Mouse (Mus musculus) T-helper 1 cell (primary cell): ENCODE results near the gene Gm10282.

ENCODE experiments used
- in situ Hi-C: fragments of 300-600 bp; cut with MboI, MseI; formaldehyde crosslinking; loops from one replicate; pipeline ENCODE4 v1.15.1; 2025; ENCODE audit warnings: high pct_unique_total_duplicates

The Gm10282 gene

DNA sequence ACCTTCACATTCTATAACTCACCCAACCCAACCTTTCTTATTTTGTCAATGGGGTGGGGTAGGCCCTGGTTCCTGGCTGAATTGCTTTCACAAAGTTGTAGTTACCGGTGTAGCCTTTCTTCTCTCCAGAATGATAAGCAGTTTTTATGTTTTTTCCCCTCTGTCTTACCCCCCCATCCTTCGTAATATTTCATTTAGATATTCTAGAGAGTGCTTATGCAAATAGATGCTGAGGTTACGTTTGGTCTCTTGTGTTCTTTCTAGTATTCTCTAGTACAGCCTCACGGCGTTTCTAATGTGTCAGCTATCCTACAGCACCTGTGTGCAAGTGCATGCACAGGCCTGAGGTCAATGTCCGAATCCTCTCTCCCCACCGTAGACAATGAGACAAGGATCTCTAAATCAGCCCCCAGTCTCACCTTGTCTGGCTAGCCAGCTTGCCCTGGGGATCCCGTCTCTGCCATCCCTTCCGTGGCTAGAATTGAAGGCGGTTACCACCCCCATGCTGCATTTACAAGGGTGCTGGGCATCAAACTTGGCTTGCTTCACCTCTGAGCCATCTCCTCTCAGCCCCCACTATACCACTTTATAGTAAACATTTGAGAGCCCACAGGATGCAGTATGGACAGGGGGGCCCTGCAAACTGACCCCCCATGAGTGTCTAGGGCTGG lies 19.1 kb upstream of the Gm10282 start:
- in situ Hi-C loops: loop anchor here (10.0 kb wide), 1 partner anchor 321 kb away; the partner anchor contains the start of gene Nwd1

DNA sequence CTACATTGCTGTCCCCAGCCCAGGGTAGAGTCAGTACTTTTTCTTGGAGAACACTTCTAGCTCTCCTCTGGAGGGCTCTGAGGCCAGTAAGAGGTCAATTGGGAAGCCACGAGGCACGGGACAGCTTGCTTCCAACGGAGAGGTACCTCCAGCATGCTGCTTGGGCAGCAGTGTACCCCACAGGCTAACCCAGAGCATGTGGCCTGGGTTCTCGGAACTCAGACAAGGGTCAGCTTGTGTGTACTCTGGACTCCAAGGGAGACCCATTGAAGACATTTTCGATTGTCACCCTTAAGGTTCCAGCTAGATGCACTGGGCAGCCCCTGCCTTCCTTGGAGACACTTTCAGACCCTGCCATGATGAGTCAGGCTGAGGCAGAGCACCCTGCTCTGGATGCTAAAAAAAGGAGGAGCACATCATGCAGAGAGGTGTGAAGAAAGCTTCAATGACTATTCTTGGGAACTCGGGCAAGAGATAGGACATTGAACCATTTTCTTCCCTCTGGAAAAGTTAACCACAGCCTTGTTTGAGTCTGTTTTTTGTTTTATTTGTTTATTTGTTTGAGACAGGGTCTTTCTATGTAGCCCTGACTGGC lies 18.2 kb upstream of the Gm10282 start:
- in situ Hi-C loops: loop anchor here (10.0 kb wide), 1 partner anchor 322 kb away; the partner anchor contains the start of gene Nwd1

DNA sequence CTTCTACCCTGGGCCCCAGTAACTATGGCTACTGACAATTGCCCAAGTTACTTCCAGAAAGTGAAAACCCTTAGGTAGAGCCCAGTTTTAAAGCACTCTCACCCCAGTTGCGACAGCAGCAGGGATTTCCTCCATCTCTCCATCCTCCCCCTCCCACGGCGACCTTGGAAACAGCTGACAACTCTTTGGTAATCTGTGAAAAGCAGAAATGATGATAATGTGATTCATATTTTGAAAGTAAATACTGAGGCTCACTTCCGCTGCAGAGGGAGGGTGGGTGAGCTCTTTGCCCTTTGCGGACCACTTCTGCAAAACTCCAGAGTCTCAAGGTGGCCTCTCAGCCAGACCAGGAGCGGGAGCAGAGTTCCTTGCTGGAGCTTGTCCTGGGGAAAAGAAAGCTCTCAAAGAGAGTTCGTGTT lies 17.4 kb upstream of the Gm10282 start:
- in situ Hi-C loops: loop anchor here (10.0 kb wide), 1 partner anchor 322 kb away; the partner anchor contains the start of gene Nwd1

GRCm38 (mm10) chr8:72321635-72322441 lies 16.8 kb upstream of the Gm10282 start:
- in situ Hi-C loops: loop anchor here (10.0 kb wide), 1 partner anchor 323 kb away; the partner anchor contains the start of gene Nwd1

- in situ Hi-C loops: loop anchor here (10.0 kb wide), 1 partner anchor 324 kb away; the partner anchor contains the start of gene Nwd1
Observed at GRCm38 (mm10) chr8:72320803-72321583, 15.9 kb upstream of the Gm10282 start.

DNA sequence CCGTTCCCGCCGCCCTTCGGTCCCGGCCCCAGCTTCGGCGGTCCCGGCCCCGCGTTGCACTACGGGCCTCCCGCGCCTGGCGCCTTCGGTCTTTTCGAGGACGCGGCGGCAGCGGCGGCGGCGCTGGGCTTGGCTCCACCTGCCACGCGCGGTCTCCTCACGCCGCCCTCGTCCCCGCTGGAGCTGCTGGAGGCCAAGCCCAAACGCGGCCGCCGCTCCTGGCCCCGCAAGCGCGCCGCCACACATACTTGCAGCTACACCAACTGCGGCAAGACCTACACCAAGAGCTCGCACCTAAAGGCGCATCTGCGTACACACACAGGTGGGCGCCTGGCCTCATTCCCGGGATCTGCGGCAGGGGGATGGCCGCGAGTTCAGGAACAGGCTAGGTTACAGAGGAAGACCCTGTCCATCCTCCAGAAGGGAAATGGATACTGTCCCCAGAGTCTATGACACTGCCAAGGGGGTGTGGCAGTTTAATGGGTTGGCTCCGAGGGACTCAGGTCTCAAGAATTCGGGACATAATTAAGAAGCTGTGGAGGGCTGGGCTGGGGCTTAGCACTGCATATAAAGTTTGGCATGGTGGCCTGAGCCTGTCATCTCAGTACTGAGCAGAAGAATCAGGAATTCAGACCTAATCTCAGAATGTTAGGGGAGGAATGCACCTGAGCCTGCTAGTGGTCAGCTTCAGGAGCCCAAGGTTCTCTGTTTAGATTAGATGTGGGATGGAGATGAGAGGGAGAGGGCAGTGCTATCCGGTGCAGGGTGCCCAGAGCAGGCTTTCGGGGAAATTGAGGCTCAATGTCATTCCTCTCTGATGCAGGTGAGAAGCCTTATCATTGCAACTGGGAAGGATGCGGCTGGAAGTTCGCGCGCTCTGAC lies 15.1 kb upstream of the Gm10282 start:
- in situ Hi-C loops: loop anchor here (10.0 kb wide), 2 partner anchors 55 to 325 kb away; partner anchors contain the start of gene Nwd1

DNA sequence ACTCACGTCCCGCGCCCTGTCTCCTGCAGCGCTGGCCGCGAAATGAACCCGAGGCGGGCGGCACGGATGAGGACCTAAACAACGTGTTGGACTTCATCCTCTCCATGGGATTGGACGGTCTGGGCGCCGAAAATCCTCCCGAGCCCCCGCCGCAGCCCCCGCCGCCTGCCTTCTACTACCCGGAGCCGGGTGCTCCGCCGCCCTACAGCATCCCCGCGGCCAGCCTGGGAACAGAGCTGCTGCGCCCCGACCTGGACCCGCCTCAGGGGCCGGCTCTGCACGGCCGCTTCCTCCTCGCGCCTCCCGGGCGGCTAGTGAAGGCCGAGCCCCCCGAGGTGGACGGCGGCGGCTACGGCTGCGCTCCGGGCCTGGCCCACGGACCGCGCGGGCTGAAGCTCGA lies 14.3 kb upstream of the Gm10282 start:
- in situ Hi-C loops: loop anchor here (10.0 kb wide), 1 partner anchor 55 kb away; no protein-coding TSS in a partner anchor

GRCm38 (mm10) chr8:72318801-72319322 lies 13.8 kb upstream of the Gm10282 start, which contains the start of gene Klf2:
Gene Klf2, plus strand, starts transcription at chr8:72319033.
- in situ Hi-C loops: loop anchor here (10.0 kb wide), 1 partner anchor 54 kb away; no protein-coding TSS in a partner anchor

GRCm38 (mm10) chr8:72317741-72318301 lies 12.8 kb upstream of the Gm10282 start:
- in situ Hi-C loops: loop anchor here (10.0 kb wide), 1 partner anchor 53 kb away; no protein-coding TSS in a partner anchor

- in situ Hi-C loops: loop anchor here (10.0 kb wide), 1 partner anchor 51 kb away; no protein-coding TSS in a partner anchor
Observed at GRCm38 (mm10) chr8:72316053-72316695, 11.1 kb upstream of the Gm10282 start.

DNA sequence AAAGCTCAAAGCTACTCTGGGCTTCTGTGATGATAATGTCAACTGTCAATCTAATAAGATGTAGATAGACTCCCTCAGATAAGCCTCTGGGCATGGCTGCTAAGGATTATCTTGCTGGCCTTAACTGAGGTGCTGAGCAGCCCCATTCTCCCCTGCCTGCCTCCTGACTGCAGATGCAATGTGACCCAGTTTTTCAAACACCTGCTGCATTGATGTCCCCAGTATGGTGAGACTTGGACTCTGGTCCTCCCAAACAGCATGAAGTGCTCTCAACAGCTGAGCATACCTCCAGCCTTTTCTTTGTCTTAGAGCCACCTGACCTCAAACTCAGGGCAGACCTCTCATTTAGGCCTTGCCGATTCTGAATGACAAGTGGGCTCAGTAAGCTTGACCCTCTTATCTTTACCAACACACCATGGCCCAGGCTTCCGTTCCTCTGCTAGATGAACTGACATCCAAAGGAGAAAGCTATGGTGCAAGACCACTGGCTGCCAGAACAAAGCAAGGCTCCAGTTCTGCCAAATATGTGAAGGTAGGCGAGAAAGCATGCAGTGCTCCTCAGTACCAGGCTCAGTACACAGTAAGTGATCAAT lies 8.0 kb upstream of the Gm10282 start:
- in situ Hi-C loops: loop anchor here (10.0 kb wide), 1 partner anchor 48 kb away; no protein-coding TSS in a partner anchor

- in situ Hi-C loops: loop anchor here (10.0 kb wide), 1 partner anchor 46 kb away; no protein-coding TSS in a partner anchor
Observed at GRCm38 (mm10) chr8:72310849-72311506, 5.9 kb upstream of the Gm10282 start.

GRCm38 (mm10) chr8:72308276-72308675 lies 3.2 kb upstream of the Gm10282 start:
- in situ Hi-C loops: no loop called here

DNA sequence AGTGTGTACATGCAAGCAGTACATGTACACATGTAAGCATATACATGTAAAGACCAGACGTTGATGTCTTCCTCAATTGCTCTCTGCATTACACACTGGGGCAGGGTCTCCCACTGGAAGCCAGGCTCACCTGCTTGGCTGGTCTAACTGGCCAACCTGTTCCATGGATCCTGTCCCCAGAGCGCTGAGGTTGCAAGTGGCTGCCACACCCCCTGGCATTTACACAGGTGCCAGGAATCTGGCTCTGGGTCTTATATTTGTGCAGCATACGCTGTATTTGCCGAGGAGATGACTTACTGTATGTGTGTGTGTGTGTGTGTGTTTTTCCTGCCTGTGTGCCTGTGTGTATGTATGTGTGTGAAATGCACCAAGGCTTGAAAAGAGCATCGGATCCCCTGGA lies 1.9 kb upstream of the Gm10282 start:
- in situ Hi-C loops: no loop called here

DNA sequence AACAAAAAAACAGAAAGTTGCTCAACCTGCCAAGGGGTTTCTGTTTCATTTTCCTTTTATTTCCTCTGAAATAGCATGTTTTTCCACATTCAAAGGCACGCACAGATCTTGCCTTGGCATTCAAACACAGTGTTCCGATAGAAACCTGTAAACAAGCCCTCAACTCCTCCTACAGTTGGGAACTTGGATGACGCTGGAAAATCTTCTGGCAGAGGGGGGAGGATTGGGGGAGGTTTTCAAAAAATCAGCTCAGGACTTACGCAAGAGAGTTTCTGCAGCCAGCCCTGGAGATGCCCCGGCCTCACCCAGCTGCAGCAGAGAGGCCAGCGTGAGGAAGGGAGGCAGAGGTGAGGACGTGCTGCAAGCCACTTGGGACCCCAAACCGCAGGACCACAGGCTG lies 1.4 kb downstream of the Gm10282 start:
- in situ Hi-C loops: no loop called here

- in situ Hi-C loops: no loop called here
Observed at GRCm38 (mm10) chr8:72302986-72303612, 2.0 kb downstream of the Gm10282 start.

GRCm38 (mm10) chr8:72301497-72301896 lies 3.6 kb downstream of the Gm10282 start:
- in situ Hi-C loops: no loop called here
